Mouse (Mus musculus) lung, postnatal 0 days (tissue): ENCODE data around the gene Dnah14. TPM values are rescaled to one million over a fixed set of nuclear protein-coding genes. Genes with fewer than 3 reads are reported as not detected.

ENCODE experiments used
- ATAC-seq: fragments of 200-750 bp; cut with Nextera tagmentation; 2 replicates; pipeline ENCODE4 v1.8.0; 2017; ENCODE audit warnings: moderate library complexity
- DNase-seq: peaks from one replicate; pipeline ENCODE4 v3.0.0-alpha.2; 2016; ENCODE audit warnings: low spot score
- H3K27ac ChIP-seq: fragments of 300-500 bp; sonication (generic); 2 replicates; pipeline ENCODE4 v1.5.1; 2014; ENCODE audit warnings: antibody characterized with exemption, mild to moderate bottlenecking, low read length, mixed read lengths
- H3K27me3 ChIP-seq: fragments of 300-500 bp; sonication (generic); replicated peaks from 2 replicates; pipeline ENCODE4 v1.6.1; 2014; ENCODE audit warnings: low read length, mixed read lengths; ENCODE audit not compliant: insufficient read depth
- H3K36me3 ChIP-seq: fragments of 300-500 bp; sonication (generic); 2 replicates; pipeline ENCODE4 v1.6.1; 2014; ENCODE audit warnings: low read length, mixed read lengths; ENCODE audit not compliant: insufficient read depth
- H3K4me1 ChIP-seq: fragments of 300-500 bp; sonication (generic); 2 replicates; pipeline ENCODE4 v1.6.1; 2014; ENCODE audit warnings: antibody characterized with exemption, low read depth, low read length, mixed read lengths; ENCODE audit not compliant: insufficient read depth
- H3K4me2 ChIP-seq: fragments of 300-500 bp; sonication (generic); replicated peaks from 2 replicates; pipeline ENCODE4 v1.6.1; 2014; ENCODE audit warnings: low read depth, mild to moderate bottlenecking, low read length, moderate library complexity, mixed read lengths
- H3K4me3 ChIP-seq: fragments of 300-500 bp; sonication (generic); 2 replicates; pipeline ENCODE4 v1.5.1; 2014; ENCODE audit warnings: low read depth, low read length
- H3K9ac ChIP-seq: fragments of 300-500 bp; sonication (generic); replicated peaks from 2 replicates; pipeline ENCODE4 v1.6.1; 2014; ENCODE audit warnings: low read depth, mild to moderate bottlenecking
- H3K9me3 ChIP-seq: fragments of 300-500 bp; sonication (generic); 2 replicates; pipeline ENCODE4 v1.6.1; 2016; ENCODE audit warnings: low read length, mixed read lengths
- CTCF ChIP-seq: IDR thresholded peaks from 2 replicates; pipeline ENCODE4 v1.5.1; 2016; ENCODE audit warnings: antibody characterized with exemption, mild to moderate bottlenecking
- EP300 ChIP-seq: IDR thresholded peaks from 2 replicates; pipeline ENCODE4 v1.6.1; 2016; ENCODE audit warnings: antibody characterized with exemption, mild to moderate bottlenecking, control low read depth
- WGBS: fragments of 180-500 bp; shearing (Covaris S2); extraction: QIAGEN DNeasy Blood & Tissue Kit; methylation state at CpG from one replicate; pipeline ENCODE4 v1.1.7; 2014; 5-methylcytosine and 5-hydroxymethylcytosine counted together
- polyA plus RNA-seq: library from polyadenylated mRNA; unstranded; fragments of >200 nt; fragmentation: Nextera tagmentation; extraction: Ambion mirVana; gene quantifications from 2 replicates; pipeline ENCODE4 v1.2.1, GENCODE M21; 2015

The Dnah14 gene
- polyA plus RNA-seq, 1 experiment from 2014 or later, result 1.0 TPM

DNA sequence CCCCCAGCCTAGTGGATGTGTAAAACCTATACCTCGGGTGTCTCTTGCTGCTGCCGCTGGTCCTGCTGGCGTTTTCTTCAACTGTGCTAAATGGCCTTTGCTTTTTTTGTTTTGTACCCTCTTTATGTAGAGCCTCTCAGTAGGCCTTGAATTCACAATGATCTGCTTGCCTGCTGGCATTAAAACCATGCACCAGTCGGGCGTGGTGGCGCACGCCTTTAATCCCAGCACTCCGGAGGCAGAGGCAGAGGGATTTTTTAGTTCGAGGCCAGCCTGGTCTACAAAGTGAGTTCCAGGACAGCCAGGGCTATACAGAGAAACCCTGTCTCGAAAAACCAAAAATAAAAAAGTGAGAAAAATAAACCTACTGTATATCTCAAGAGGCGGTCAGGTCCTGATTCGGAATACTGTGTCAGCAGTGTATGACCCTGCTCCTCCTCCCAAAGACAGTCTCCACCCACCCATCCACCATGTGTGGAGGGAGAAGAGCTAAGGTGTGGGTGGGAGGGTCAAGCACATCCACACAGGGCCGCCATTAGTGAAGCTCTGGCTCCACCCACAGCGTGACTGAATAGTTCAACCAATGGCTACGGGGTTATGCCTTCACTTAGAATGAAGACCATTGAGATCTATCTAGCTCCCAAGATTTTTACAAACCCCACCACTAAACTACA, 268.7 kb downstream of the Dnah14 start:
- H3K36me3 ChIP-seq, result no peaks in the 10 kb centered on the region
- H3K4me1 ChIP-seq, result peaks cover 10% of the 10 kb centered on the region; the same call in 1 of the 2 replicates
- ATAC-seq (no peak), DNase-seq (no peak)
- 88% methylated on average over 15 of the region's 15 CpGs for WGBS
- H3K9ac ChIP-seq, result no peak overlapping the region
- H3K27me3 ChIP-seq, result no peaks in the 10 kb centered on the region
- H3K27ac ChIP-seq, result no peak overlapping the region
- H3K9me3 ChIP-seq, result no peaks in the 10 kb centered on the region
- TF ChIP-seq EP300, result no peak
- H3K4me2 ChIP-seq, result no peak overlapping the region
- H3K4me3 ChIP-seq, result no peak overlapping the region

DNA sequence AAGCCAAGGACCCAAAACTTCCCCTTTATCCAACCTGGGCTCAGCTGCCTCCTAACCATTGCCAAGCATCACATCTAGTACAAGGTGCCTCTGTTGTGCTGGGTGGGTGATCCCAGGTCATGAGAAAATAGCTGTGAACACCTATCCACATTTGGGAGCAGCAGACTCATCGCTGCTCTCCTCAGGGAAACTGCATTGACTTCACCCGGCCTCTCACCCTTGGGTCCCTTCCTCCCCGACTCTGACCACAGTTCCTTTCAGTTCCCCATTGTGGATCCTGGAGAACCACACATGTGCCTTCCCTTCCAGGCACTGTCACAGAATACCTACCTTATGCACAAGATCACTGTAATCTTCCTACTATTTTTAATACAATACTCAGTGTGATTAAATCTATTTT, 269.4 kb downstream of the Dnah14 start:
- Histone ChIP-seq H3K36me3 (no peaks in the 10 kb centered on the region), H3K4me1 (0 out of 2 replicates have a peak, but pooled peaks cover 6% of the 10 kb centered on the region), H3K4me2 (no peak overlapping the region), H3K9ac (no peak overlapping the region), H3K27me3 (no peaks in the 10 kb centered on the region), H3K27ac (no peak overlapping the region), H3K9me3 (no peaks in the 10 kb centered on the region), H3K4me3 (no peak overlapping the region)
- no peak for TF ChIP-seq CTCF
- ATAC-seq (no peak), DNase-seq (no peak)
- 85% methylated on average over 3 of the region's 3 CpGs for WGBS

DNA sequence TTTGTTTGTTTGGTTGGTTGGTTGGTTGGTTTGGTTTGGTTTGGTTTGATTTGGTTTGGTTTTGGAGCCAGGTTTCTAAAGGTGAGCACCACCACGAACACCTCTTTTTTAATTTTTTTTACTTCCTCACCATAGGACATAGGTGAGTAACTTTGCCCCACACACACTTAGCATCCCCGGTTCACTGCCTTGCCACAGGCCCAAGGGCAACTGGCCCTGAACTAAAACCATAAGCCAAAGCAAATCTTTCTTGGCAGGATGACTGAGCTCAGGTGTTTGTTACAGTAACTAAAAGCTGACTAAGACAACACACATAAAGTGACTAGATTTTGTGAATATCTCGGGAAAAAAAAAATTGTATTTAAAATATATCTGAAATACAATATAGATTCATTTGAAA, 271.0 kb downstream of the Dnah14 start:
- Histone ChIP-seq H3K36me3 (no peaks in the 10 kb centered on the region), H3K9ac (no peak overlapping the region), H3K27ac (no peak overlapping the region), H3K27me3 (no peaks in the 10 kb centered on the region), H3K4me3 (no peak overlapping the region), H3K9me3 (no peaks in the 10 kb centered on the region), H3K4me1 (0 out of 2 replicates have a peak, but pooled peaks cover 6% of the 10 kb centered on the region), H3K4me2 (no peak overlapping the region)
- ATAC-seq (no peak), DNase-seq (no peak)
- 93% methylated on average over 3 of the region's 3 CpGs for WGBS
- TF ChIP-seq EP300, result no peak

DNA sequence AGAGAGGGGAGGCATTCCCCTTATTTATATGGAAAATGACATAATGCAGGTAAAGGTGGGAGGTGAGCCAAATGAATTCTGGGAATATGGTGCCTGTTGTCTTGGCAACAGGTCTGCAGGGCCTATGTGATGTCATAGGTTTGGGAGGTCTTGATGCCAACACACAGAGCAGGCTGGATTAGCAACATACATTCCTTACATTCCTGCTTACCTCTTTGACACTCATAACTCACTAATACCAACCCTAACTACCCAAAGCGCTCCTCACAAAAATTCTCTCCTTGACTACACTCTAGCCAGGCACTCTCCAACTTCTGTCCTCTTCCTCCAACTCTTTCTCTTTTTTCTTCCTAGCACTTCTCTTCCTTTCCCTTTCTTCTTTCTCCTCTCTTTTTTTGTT, 271.9 kb downstream of the Dnah14 start:
- H3K4me3 ChIP-seq, result no peak overlapping the region
- no peak overlapping the region for H3K9ac ChIP-seq
- no peak overlapping the region for H3K27ac ChIP-seq
- H3K36me3 ChIP-seq, result no peaks in the 10 kb centered on the region
- H3K27me3 ChIP-seq, result no peaks in the 10 kb centered on the region
- H3K9me3 ChIP-seq, result no peaks in the 10 kb centered on the region
- 43% methylated on average over 1 of the region's 1 CpGs for whole genome bisulfite sequencing
- TF ChIP-seq EP300 (0 out of 2 replicates have a peak, but pooled peaks have one; percentile 9), CTCF (no peak)
- ATAC-seq, result peak; percentile 53
- no peak overlapping the region for H3K4me2 ChIP-seq
- 0 out of 2 replicates have a peak, but pooled peaks cover under 1% of the 10 kb centered on the region for H3K4me1 ChIP-seq
- peak; percentile 49 for DNase-seq

DNA sequence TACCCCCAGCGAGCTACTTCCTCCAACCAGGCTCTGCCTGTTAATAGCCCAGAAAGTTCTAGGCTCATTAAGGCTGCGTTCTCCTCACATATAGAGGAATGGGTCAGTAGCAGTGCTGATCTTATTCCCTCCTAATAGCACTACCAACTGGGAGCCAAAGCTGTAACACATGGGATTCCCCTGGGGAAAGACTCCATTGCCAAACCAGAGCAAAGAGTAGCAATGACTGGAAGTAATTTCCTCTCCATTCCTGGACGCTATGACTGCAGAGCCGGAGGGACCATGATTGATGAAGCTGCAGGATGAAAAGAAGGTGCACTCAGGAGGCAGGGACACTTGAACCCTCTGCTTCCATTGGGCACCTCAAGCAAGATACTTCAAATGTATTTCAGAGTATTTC, 274.1 kb downstream of the Dnah14 start:
- WGBS, result 73% methylated on average over 4 of the region's 4 CpGs

DNA sequence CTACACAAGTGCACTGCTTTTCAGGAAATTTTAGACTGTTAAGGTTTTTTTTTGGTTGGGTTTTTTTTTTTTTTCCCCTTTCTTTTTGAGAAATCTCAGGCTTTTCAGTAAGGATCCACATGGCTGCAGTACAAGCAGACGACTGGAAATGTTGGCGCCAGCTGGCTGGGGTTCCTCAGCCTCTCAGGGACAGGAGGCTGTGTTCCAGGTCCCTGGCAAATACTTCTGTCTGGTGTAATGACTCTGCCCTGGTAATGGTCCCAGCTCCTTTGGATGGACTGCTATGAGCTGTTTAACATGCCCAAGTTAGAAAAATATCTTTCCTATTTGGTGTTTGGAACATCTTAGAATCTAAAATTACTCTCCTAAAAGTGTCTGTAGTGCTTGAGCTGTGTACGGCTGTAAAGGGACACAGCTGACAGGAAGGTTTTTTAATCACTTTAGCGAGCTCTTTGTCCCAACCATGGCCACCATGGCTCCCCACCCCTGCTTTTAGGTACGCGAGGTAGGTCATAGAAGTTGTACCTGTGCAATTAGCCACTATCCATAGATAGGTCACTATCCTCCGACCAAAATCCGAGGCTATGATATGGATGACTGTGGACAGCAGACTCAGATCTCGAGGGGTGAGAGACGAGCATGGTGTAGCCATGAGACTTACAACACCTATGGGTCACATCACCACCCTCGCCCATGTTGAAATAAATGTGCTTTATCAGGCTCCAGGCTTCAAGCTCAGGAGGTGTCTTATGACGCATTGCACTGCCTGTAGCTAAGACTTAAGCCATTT, 275.4 kb downstream of the Dnah14 start:
- H3K27me3 ChIP-seq, result no peaks in the 10 kb centered on the region
- H3K4me1 ChIP-seq, result no peaks in the 10 kb centered on the region
- DNase-seq, result no peak
- H3K4me3 ChIP-seq, result no peak overlapping the region
- H3K9ac ChIP-seq, result no peak overlapping the region
- no peak for ATAC-seq
- no peaks in the 10 kb centered on the region for H3K36me3 ChIP-seq
- TF ChIP-seq CTCF, result no peak
- TF ChIP-seq EP300, result no peak
- 62% methylated on average over 12 of the region's 12 CpGs for WGBS
- H3K4me2 ChIP-seq, result peak overlapping the region; percentile 53; the same call in 1 of the 2 replicates
- H3K27ac ChIP-seq, result peak overlapping the region; percentile 91; the same call in 1 of the 2 replicates
- H3K9me3 ChIP-seq, result no peaks in the 10 kb centered on the region

More for the DNA sequence above, 274.1 kb downstream of the Dnah14 start:
- Histone ChIP-seq H3K36me3 (no peaks in the 10 kb centered on the region), H3K9me3 (no peaks in the 10 kb centered on the region), H3K9ac (no peak overlapping the region), H3K4me2 (no peak overlapping the region), H3K27ac (no peak overlapping the region), H3K4me1 (no peaks in the 10 kb centered on the region), H3K4me3 (no peak overlapping the region), H3K27me3 (no peaks in the 10 kb centered on the region)
- DNase-seq (no peak), ATAC-seq (no peak)
- TF ChIP-seq CTCF, result no peak
- no peak for TF ChIP-seq EP300
